Mouse (Mus musculus): ENCODE data around the gene Vps37b. TPM values are rescaled to one million over a fixed set of nuclear protein-coding genes. Genes with fewer than 3 reads are reported as not detected.

Vps37b gene
- total and polyA plus RNA-seq, 2 experiments from 2014 or later = 54.3 to 75.5 TPM

GRCm38 (mm10) chr5:124049249-124050045 is 17.4 kb upstream of the Vps37b start:
- no peak overlapping the region for H3K4me3 ChIP-seq (ENCODE audit: low read depth, low read length)
- no peak for ATAC-seq (ENCODE audit: low FRiP score)
- H3K36me3 ChIP-seq (ENCODE audit: insufficient read depth, low read length) = no peaks in the 10 kb centered on the region
- no peaks in the 10 kb centered on the region for H3K27me3 ChIP-seq (ENCODE audit: insufficient read depth, low read length)
- no peak for DNase-seq (ENCODE audit: low spot score)
- no peak for TF ChIP-seq CTCF (IDR thresholded peaks at IDR 0.05)
- H3K27ac ChIP-seq (ENCODE audit: low read depth, low read length) = 0 out of 2 replicates have a peak overlapping the region, but pooled peaks have one; percentile 33
- 53% methylated on average over 15 of the region's 15 CpGs for WGBS
- no peaks in the 10 kb centered on the region for H3K9me3 ChIP-seq (ENCODE audit: low read length)
- no peak overlapping the region for H3K9ac ChIP-seq (replicated peaks; ENCODE audit: low read length, poor library complexity, severe bottlenecking)
- peaks cover 6% of the 10 kb centered on the region; the same call in 1 of the 2 replicates for H3K4me1 ChIP-seq (ENCODE audit: insufficient read depth, low read length)
- no peak overlapping the region for H3K4me2 ChIP-seq (ENCODE audit: low read depth, low read length, poor library complexity, severe bottlenecking)

- no peak for TF ChIP-seq CTCF (IDR thresholded peaks at IDR 0.05)
- DNase-seq (ENCODE audit: low spot score) (no peak), ATAC-seq (ENCODE audit: low FRiP score) (no peak)
- Histone ChIP-seq H3K9me3 (ENCODE audit: low read length) (no peaks in the 10 kb centered on the region), H3K4me3 (ENCODE audit: low read depth, low read length) (no peak overlapping the region), H3K36me3 (ENCODE audit: insufficient read depth, low read length) (no peaks in the 10 kb centered on the region), H3K27ac (ENCODE audit: low read depth, low read length) (no peak overlapping the region), H3K9ac (replicated peaks; ENCODE audit: low read length, poor library complexity, severe bottlenecking) (no peak overlapping the region), H3K4me1 (ENCODE audit: insufficient read depth, low read length) (peaks cover 6% of the 10 kb centered on the region; the same call in 1 of the 2 replicates), H3K4me2 (ENCODE audit: low read depth, low read length, poor library complexity, severe bottlenecking) (no peak overlapping the region), H3K27me3 (ENCODE audit: insufficient read depth, low read length) (no peaks in the 10 kb centered on the region)
- 84% methylated on average over 7 of the region's 7 CpGs for WGBS
Measured at GRCm38 (mm10) chr5:124046741-124047401, 14.8 kb upstream of the Vps37b start.

- Histone ChIP-seq H3K4me1 (ENCODE audit: insufficient read depth, low read length) (peaks cover 6% of the 10 kb centered on the region; the same call in 1 of the 2 replicates), H3K27ac (ENCODE audit: low read depth, low read length) (no peak overlapping the region), H3K36me3 (ENCODE audit: insufficient read depth, low read length) (no peaks in the 10 kb centered on the region), H3K9me3 (ENCODE audit: low read length) (no peaks in the 10 kb centered on the region), H3K9ac (replicated peaks; ENCODE audit: low read length, poor library complexity, severe bottlenecking) (no peak overlapping the region), H3K4me3 (ENCODE audit: low read depth, low read length) (no peak overlapping the region), H3K27me3 (ENCODE audit: insufficient read depth, low read length) (no peaks in the 10 kb centered on the region), H3K4me2 (ENCODE audit: low read depth, low read length, poor library complexity, severe bottlenecking) (no peak overlapping the region)
- DNase-seq (ENCODE audit: low spot score) (peak; percentile 72), ATAC-seq (ENCODE audit: low FRiP score) (no peak)
- whole genome bisulfite sequencing = 15% methylated on average over 11 of the region's 11 CpGs
- no peak for TF ChIP-seq CTCF (IDR thresholded peaks at IDR 0.05)
Measured at GRCm38 (mm10) chr5:124045453-124046010, 13.5 kb upstream of the Vps37b start.

GRCm38 (mm10) chr5:124043999-124044398 is 11.9 kb upstream of the Vps37b start:
- no peak; the same call in 1 of the 2 replicates for ATAC-seq (ENCODE audit: low FRiP score)
- TF ChIP-seq CTCF (IDR thresholded peaks at IDR 0.05) = peak; percentile 34
- Histone ChIP-seq H3K27ac (ENCODE audit: low read depth, low read length) (peak overlapping the region; percentile 68), H3K27me3 (ENCODE audit: insufficient read depth, low read length) (no peaks in the 10 kb centered on the region), H3K4me2 (ENCODE audit: low read depth, low read length, poor library complexity, severe bottlenecking) (no peak overlapping the region), H3K9ac (replicated peaks; ENCODE audit: low read length, poor library complexity, severe bottlenecking) (no peak overlapping the region), H3K36me3 (ENCODE audit: insufficient read depth, low read length) (no peaks in the 10 kb centered on the region), H3K4me1 (ENCODE audit: insufficient read depth, low read length) (peaks cover 3% of the 10 kb centered on the region; the same call in 1 of the 2 replicates), H3K4me3 (ENCODE audit: low read depth, low read length) (no peak overlapping the region), H3K9me3 (ENCODE audit: low read length) (no peaks in the 10 kb centered on the region)
- WGBS = 53% methylated on average over 5 of the region's 5 CpGs
- DNase-seq (ENCODE audit: low spot score) = no peak

- Histone ChIP-seq H3K4me2 (ENCODE audit: low read depth, low read length, poor library complexity, severe bottlenecking) (no peak overlapping the region), H3K9ac (replicated peaks; ENCODE audit: low read length, poor library complexity, severe bottlenecking) (peak overlapping the region; percentile 5; the same call in 1 of the 2 replicates), H3K36me3 (ENCODE audit: insufficient read depth, low read length) (no peaks in the 10 kb centered on the region), H3K27me3 (ENCODE audit: insufficient read depth, low read length) (no peaks in the 10 kb centered on the region), H3K9me3 (ENCODE audit: low read length) (no peaks in the 10 kb centered on the region), H3K27ac (ENCODE audit: low read depth, low read length) (peak overlapping the region; percentile 68), H3K4me3 (ENCODE audit: low read depth, low read length) (no peak overlapping the region), H3K4me1 (ENCODE audit: insufficient read depth, low read length) (peaks cover 3% of the 10 kb centered on the region; the same call in 1 of the 2 replicates)
- DNase-seq (ENCODE audit: low spot score) = peak; percentile 94
- ATAC-seq (ENCODE audit: low FRiP score) = peak; percentile 92
- TF ChIP-seq CTCF (IDR thresholded peaks at IDR 0.05) = no peak
- WGBS = 17% methylated on average over 10 of the region's 10 CpGs
Measured at GRCm38 (mm10) chr5:124043212-124043978, 11.3 kb upstream of the Vps37b start.
